Mouse (Mus musculus) hindbrain, embryonic 15.5 days (tissue): ENCODE measurements at regions not wholly inside any gene's neighbourhood (a gene's known extent, or its start where the extent isn't known, plus 50 kb on each side); places are given as distances from the start of the nearest gene placed in this dataset.

Experiments used
- ATAC-seq: fragments of 200-750 bp; cut with Nextera tagmentation; 2 replicates; pipeline ENCODE4 v1.8.0; 2017; ENCODE audit warnings: low read depth, moderate number of reproducible peaks, moderate TSS enrichment; ENCODE audit not compliant: low FRiP score
- H3K27ac ChIP-seq: fragments of 300-500 bp; sonication (generic); replicated peaks from 2 replicates; pipeline ENCODE4 v1.5.1; 2015; ENCODE audit warnings: mild to moderate bottlenecking, inconsistent platforms
- H3K27me3 ChIP-seq: fragments of 300-500 bp; sonication (generic); 2 replicates; pipeline ENCODE4 v1.6.1; 2015; ENCODE audit warnings: control low read depth, inconsistent platforms
- H3K36me3 ChIP-seq: fragments of 300-500 bp; sonication (generic); 2 replicates; pipeline ENCODE4 v1.6.1; 2015; ENCODE audit warnings: control low read depth, inconsistent platforms
- H3K4me1 ChIP-seq: fragments of 300-500 bp; sonication (generic); replicated peaks from 2 replicates; pipeline ENCODE4 v1.6.1; 2015; ENCODE audit warnings: control low read depth, inconsistent platforms
- H3K4me2 ChIP-seq: fragments of 300-500 bp; sonication (generic); 2 replicates; pipeline ENCODE4 v1.6.1; 2015; ENCODE audit warnings: moderate library complexity, mild to moderate bottlenecking, inconsistent platforms
- H3K4me3 ChIP-seq: fragments of 300-500 bp; sonication (generic); 2 replicates; pipeline ENCODE4 v1.5.1; 2015; ENCODE audit warnings: mild to moderate bottlenecking, inconsistent platforms
- H3K9ac ChIP-seq: fragments of 300-500 bp; sonication (generic); 2 replicates; pipeline ENCODE4 v1.6.1; 2015; ENCODE audit warnings: inconsistent platforms
- H3K9me3 ChIP-seq: fragments of 300-500 bp; sonication (generic); 2 replicates; pipeline ENCODE4 v1.6.1; 2016; ENCODE audit warnings: control low read depth, inconsistent platforms
- WGBS: fragments of 180-500 bp; shearing (Covaris S2); methylation state at CpG from one replicate; pipeline ENCODE4 v1.1.7; 2015; 5-methylcytosine and 5-hydroxymethylcytosine counted together

DNA sequence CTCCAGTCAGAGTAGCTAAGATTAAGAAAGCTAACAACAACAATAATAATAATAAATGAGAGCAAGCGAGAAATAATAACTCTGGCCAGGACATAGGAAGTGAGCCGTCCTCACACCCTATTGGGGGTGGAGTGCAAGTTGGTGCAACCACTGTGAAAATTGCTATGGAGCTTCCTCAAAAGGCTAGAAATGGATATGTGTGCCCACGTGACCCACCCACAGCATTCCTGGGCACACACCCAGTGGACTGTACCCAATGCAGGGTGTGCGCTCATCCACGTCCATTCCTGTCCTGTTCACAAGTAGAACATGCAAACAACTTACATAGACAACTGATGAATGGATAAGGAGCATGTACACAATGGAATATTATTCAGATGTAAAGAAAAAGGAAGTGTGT lies 85.2 kb upstream of the Spred2 start:
- H3K4me1 ChIP-seq = peaks cover 11% of the 10 kb centered on the region
- H3K27ac ChIP-seq = no peak overlapping the region
- no peak overlapping the region for H3K4me3 ChIP-seq
- H3K4me2 ChIP-seq = no peak overlapping the region
- H3K9me3 ChIP-seq = no peaks in the 10 kb centered on the region
- 90% methylated on average over 5 of the region's 5 CpGs for WGBS
- H3K9ac ChIP-seq = no peak overlapping the region
- H3K36me3 ChIP-seq = no peaks in the 10 kb centered on the region
- H3K27me3 ChIP-seq = no peaks in the 10 kb centered on the region
- no peak for ATAC-seq

GRCm38 (mm10) chr11:19843084-19843483 lies 81.1 kb upstream of the Spred2 start:
- H3K9ac ChIP-seq = no peak overlapping the region
- H3K27ac ChIP-seq = no peak overlapping the region
- ATAC-seq = no peak
- H3K4me1 ChIP-seq = no peaks in the 10 kb centered on the region
- 94% methylated on average over 3 of the region's 3 CpGs for WGBS
- no peaks in the 10 kb centered on the region for H3K36me3 ChIP-seq
- no peak overlapping the region for H3K4me3 ChIP-seq
- H3K4me2 ChIP-seq = no peak overlapping the region
- no peaks in the 10 kb centered on the region for H3K9me3 ChIP-seq
- H3K27me3 ChIP-seq = no peaks in the 10 kb centered on the region

DNA sequence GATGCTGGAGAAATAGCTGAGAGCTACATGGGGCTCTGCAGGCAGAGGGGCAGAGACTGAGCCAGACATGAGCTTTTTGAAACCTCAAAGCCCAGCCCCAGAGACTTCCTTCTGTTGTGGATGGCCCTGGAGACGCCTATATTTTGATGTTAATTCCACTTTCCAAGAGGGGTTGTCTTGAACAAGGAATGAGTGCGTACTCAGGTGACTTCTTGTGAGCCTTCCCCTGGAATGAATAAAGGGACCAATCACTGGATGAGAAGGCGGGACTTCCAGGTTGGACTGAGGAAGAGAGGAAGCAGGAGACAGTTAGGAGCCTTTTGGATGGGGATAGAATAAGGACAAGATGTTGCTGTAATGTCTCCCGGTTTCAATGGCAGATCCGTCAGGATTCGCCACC lies 76.3 kb upstream of the Spred2 start:
- no peak overlapping the region for H3K27ac ChIP-seq
- no peaks in the 10 kb centered on the region for H3K4me1 ChIP-seq
- H3K4me3 ChIP-seq = no peak overlapping the region
- no peaks in the 10 kb centered on the region for H3K9me3 ChIP-seq
- no peak overlapping the region for H3K4me2 ChIP-seq
- 92% methylated on average over 6 of the region's 6 CpGs for WGBS
- no peak for ATAC-seq
- no peak overlapping the region for H3K9ac ChIP-seq
- H3K36me3 ChIP-seq = no peaks in the 10 kb centered on the region
- no peaks in the 10 kb centered on the region for H3K27me3 ChIP-seq

GRCm38 (mm10) chr11:19848412-19848811 lies 75.8 kb upstream of the Spred2 start:
- no peak for ATAC-seq
- Histone ChIP-seq H3K9ac (no peak overlapping the region), H3K4me1 (no peaks in the 10 kb centered on the region), H3K4me3 (no peak overlapping the region), H3K4me2 (no peak overlapping the region), H3K27ac (no peak overlapping the region), H3K9me3 (no peaks in the 10 kb centered on the region), H3K36me3 (no peaks in the 10 kb centered on the region), H3K27me3 (no peaks in the 10 kb centered on the region)
- 90% methylated on average over 6 of the region's 6 CpGs for WGBS

DNA sequence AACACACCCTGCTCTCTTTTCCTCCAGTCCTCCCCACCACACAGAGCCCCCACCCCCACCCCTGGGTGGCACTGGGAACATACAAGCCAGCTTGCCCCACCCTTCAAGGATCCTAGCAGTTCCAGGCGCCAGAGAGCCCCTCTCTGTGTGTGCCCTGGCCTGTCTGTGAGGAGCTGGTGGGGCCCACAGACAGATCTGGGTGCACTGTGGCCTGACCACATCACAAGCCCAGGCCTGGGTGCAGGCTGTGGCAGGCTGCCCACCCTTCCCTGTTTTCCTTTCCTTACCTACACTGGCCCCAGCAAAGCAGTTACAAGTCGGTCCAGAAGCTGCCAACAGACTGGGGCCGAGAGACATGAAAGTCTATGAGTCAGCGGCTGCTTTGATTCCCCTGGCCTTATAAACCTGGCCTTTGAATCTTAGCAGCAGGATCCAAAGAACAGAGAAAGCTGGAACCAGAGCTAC lies 74.8 kb upstream of the Spred2 start:
- H3K36me3 ChIP-seq = no peaks in the 10 kb centered on the region
- no peaks in the 10 kb centered on the region for H3K4me1 ChIP-seq
- WGBS = 57% methylated on average over 4 of the region's 4 CpGs
- H3K27ac ChIP-seq = no peak overlapping the region
- ATAC-seq = no peak
- no peak overlapping the region for H3K9ac ChIP-seq
- no peak overlapping the region for H3K4me2 ChIP-seq
- H3K9me3 ChIP-seq = no peaks in the 10 kb centered on the region
- no peaks in the 10 kb centered on the region for H3K27me3 ChIP-seq
- no peak overlapping the region for H3K4me3 ChIP-seq

DNA sequence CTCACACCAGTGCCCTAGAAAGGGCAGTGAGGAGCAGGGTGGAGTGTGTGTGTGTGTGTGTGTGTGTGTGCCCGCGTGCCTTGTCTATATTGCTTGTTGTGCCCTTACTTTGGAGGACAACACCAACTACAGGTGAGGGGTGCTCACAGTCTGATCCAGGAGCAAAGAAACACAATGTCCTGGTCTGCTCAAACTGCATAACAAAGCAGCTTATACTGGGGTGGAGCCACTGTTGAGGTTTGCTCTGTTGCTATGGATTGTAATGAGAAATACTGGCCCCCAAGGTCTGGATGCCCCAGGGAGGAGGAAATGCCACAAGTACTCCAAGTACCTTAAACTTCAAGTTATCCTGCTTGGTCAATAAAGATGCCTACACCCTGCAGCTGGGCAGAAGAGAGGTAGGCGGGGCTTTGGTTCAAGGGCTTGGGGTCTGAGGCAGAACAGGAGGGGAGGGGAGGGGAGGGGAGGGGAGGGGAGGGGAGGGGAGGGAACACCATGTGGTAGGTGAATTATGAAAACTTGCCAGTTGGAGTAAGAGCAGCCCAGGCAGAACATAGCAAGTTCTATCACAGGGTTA lies 74.2 kb upstream of the Spred2 start:
- no peak for ATAC-seq
- Histone ChIP-seq H3K27me3 (no peaks in the 10 kb centered on the region), H3K4me3 (no peak overlapping the region), H3K4me1 (no peaks in the 10 kb centered on the region), H3K9ac (no peak overlapping the region), H3K36me3 (no peaks in the 10 kb centered on the region), H3K9me3 (no peaks in the 10 kb centered on the region), H3K27ac (no peak overlapping the region), H3K4me2 (no peak overlapping the region)
- WGBS = 72% methylated on average over 3 of the region's 3 CpGs

DNA sequence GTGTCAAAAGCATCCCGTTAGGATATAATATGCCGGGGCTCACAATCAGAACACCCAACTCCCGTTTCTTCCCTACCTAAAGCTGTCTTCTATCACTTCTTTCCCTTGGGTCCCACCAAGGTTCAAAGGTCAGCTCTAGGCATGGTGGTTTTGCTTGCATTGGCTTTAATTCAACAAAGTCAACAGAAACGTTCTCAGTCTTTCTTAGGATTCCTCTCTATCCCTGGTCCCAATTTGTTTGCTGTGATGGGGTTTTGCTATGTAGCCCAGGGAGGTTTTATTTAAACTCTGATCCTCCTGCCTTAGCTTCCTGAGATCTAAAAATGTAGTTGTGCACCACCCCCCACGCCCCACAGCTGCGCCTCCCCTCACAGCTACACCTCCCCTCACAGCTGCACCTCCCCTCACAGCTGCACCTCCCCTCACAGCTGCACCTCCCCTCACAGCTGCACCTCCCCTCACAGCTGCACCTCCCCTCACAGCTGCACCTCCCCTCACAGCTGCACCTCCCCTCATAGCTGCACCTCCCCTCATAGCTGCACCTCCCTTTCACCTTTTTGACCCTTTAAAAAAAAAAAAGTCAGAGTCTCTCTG lies 73.1 kb upstream of the Spred2 start:
- no peak overlapping the region for H3K4me3 ChIP-seq
- no peaks in the 10 kb centered on the region for H3K4me1 ChIP-seq
- no peak overlapping the region for H3K9ac ChIP-seq
- 50% methylated on average over 6 of the region's 6 CpGs for WGBS
- H3K36me3 ChIP-seq = no peaks in the 10 kb centered on the region
- H3K27me3 ChIP-seq = no peaks in the 10 kb centered on the region
- no peaks in the 10 kb centered on the region for H3K9me3 ChIP-seq
- H3K4me2 ChIP-seq = no peak overlapping the region
- ATAC-seq = no peak
- no peak overlapping the region for H3K27ac ChIP-seq

- H3K4me3 ChIP-seq = no peak overlapping the region
- H3K27ac ChIP-seq = no peak overlapping the region
- no peak for ATAC-seq
- no peak overlapping the region for H3K9ac ChIP-seq
- 93% methylated on average over 4 of the region's 4 CpGs for WGBS
- H3K4me2 ChIP-seq = no peak overlapping the region
- H3K36me3 ChIP-seq = no peaks in the 10 kb centered on the region
- H3K4me1 ChIP-seq = no peaks in the 10 kb centered on the region
- no peaks in the 10 kb centered on the region for H3K9me3 ChIP-seq
- H3K27me3 ChIP-seq = no peaks in the 10 kb centered on the region
These were observed 62.6 kb upstream of the Spred2 start for GRCm38 (mm10) chr11:19861596-19861995.

GRCm38 (mm10) chr11:19863327-19863726 lies 60.8 kb upstream of the Spred2 start:
- H3K36me3 ChIP-seq = no peaks in the 10 kb centered on the region
- no peak for ATAC-seq
- H3K27ac ChIP-seq = no peak overlapping the region
- no peaks in the 10 kb centered on the region for H3K4me1 ChIP-seq
- H3K4me3 ChIP-seq = no peak overlapping the region
- WGBS = 84% methylated on average over 3 of the region's 3 CpGs
- H3K9me3 ChIP-seq = no peaks in the 10 kb centered on the region
- H3K4me2 ChIP-seq = no peak overlapping the region
- no peaks in the 10 kb centered on the region for H3K27me3 ChIP-seq
- H3K9ac ChIP-seq = no peak overlapping the region

GRCm38 (mm10) chr11:19866262-19866661 lies 57.9 kb upstream of the Spred2 start:
- no peaks in the 10 kb centered on the region for H3K36me3 ChIP-seq
- no peaks in the 10 kb centered on the region for H3K4me1 ChIP-seq
- no peak overlapping the region for H3K4me3 ChIP-seq
- no peaks in the 10 kb centered on the region for H3K9me3 ChIP-seq
- H3K27ac ChIP-seq = no peak overlapping the region
- H3K9ac ChIP-seq = no peak overlapping the region
- ATAC-seq = no peak
- no peaks in the 10 kb centered on the region for H3K27me3 ChIP-seq
- no peak overlapping the region for H3K4me2 ChIP-seq
- 42% methylated on average over 2 of the region's 2 CpGs for WGBS

DNA sequence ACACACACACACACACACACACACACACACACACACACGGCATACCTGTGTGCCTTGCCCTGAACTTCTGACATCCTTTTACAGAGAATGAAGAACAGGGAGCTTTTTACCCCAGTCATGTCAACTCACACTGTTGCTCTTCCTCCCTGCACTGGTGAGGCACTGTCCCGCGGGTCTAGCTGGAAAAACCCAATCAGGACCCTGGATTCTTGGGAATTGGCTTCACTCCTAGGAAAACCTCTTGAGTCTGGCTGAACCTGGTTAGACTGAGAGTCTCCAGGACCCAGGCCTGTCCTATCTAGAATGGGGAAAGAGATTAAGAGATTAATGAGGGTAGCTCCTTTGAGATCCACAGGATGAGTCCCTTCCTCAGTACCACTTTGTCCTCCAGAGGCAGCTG lies 54.5 kb upstream of the Spred2 start:
- Histone ChIP-seq H3K4me3 (no peak overlapping the region), H3K27ac (no peak overlapping the region), H3K27me3 (no peaks in the 10 kb centered on the region), H3K4me1 (no peaks in the 10 kb centered on the region), H3K9me3 (no peaks in the 10 kb centered on the region), H3K4me2 (no peak overlapping the region), H3K36me3 (no peaks in the 10 kb centered on the region), H3K9ac (no peak overlapping the region)
- WGBS = 92% methylated on average over 3 of the region's 3 CpGs
- no peak for ATAC-seq

GRCm38 (mm10) chr11:19870136-19870535 lies 54.0 kb upstream of the Spred2 start:
- ATAC-seq = no peak
- no peaks in the 10 kb centered on the region for H3K9me3 ChIP-seq
- no peak overlapping the region for H3K9ac ChIP-seq
- H3K4me1 ChIP-seq = no peaks in the 10 kb centered on the region
- H3K4me2 ChIP-seq = no peak overlapping the region
- H3K4me3 ChIP-seq = no peak overlapping the region
- WGBS = 77% methylated on average over 7 of the region's 7 CpGs
- no peaks in the 10 kb centered on the region for H3K27me3 ChIP-seq
- H3K27ac ChIP-seq = no peak overlapping the region
- no peaks in the 10 kb centered on the region for H3K36me3 ChIP-seq

- 96% methylated on average over 6 of the region's 6 CpGs for WGBS
- Histone ChIP-seq H3K4me2 (no peak overlapping the region), H3K9ac (no peak overlapping the region), H3K9me3 (no peaks in the 10 kb centered on the region), H3K4me1 (no peaks in the 10 kb centered on the region), H3K4me3 (no peak overlapping the region), H3K36me3 (no peaks in the 10 kb centered on the region), H3K27ac (no peak overlapping the region), H3K27me3 (no peaks in the 10 kb centered on the region)
- no peak for ATAC-seq
These were observed 50.4 kb upstream of the Spred2 start for GRCm38 (mm10) chr11:19873796-19874195.
